Mouse (Mus musculus): Measurements from ENCODE around the gene Tex36.

Gene Tex36

DNA sequence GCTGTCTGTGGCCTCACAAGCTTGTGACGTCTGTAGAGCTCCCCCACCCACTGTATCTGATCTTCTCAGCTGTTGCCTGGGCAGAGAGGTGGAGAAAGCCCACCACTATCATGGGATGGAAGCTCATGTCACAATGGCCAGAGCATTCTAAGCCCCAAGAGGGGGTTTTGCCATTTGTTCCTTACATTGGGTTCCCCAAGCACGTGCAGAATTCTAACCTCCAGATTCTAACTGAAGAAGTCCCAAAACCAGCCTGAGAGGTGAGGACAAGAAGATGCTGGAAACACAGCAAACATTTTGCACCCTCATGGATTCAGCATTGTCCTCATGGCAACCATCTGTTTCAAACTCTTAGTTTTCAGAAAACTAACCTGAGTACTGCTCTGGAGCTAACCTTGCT lies at the start of gene Tex36:
TSS of gene Tex36 (minus strand) at position 101 of the 400 bp plus-strand sequence.
- DNase-seq: no peak

DNA sequence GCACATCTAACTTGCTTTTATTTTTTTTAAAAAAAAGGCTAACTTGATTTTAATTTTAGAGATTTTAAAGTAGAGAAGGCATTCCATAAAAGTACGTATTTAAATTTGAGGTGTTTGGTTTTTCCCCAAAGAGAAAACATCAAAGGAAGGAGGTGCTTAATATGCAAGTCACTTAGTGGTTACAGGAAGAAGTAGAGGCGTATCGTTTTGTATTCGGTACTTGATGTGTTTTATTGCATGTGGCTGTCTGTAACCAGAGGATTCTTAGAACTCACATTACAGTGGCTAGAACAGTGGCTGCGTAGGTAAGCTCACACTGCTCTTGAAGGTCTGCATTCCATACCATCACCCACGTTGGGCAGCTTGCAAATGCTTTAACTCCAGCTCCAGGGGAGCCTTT lies 43.8 kb upstream of the Tex36 start:
- no peak for DNase-seq

- no peak for DNase-seq
Observed at GRCm38 (mm10) chr7:133638821-133639220, 36.9 kb upstream of the Tex36 start.

- DNase-seq: peak; percentile 3
Observed at GRCm38 (mm10) chr7:133638306-133638705, 36.3 kb upstream of the Tex36 start.

- peak; percentile 98 for DNase-seq
Observed at GRCm38 (mm10) chr7:133637361-133638305, 35.7 kb upstream of the Tex36 start, which contains the start of gene Edrf1. Edrf1 (plus strand) TSS chr7:133637543.

- peak; percentile 94 for DNase-seq
Observed at GRCm38 (mm10) chr7:133636738-133637352, 34.9 kb upstream of the Tex36 start.

DNA sequence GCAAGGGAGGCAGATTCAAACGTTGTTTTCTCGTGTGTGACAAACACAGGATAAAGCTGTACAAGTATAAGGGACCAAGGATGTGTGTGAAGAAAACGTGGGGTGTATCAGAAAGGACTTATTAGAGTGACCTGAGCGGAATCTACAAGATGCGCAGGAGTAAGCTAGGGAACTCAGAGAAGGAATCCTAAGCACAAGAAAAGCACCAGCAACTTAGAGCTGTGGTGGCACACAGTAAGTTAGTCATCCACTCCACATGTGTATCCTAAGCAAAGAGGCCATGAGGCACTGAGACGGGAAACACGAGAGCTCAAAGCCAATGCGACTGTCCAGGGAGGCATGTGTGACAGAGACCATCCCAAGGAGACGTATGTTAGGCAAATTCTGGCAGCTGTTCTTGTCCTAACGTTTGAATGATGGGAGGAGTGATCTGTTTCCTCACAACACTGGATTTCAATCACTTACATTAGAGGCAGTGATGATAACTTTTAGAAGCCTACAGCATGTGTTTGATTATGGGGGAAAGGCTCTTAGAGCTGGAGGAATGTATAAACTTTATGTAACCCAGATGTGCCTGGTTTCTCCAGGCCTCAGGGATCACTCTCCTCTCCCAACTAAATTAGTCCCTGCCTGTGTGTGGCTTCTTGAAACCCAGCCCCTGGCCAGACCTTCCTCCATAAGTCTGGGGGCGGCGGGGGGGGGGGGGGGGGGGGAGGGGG lies 33.1 kb upstream of the Tex36 start:
- no peak for DNase-seq

- peak; percentile 68 for DNase-seq
Observed at GRCm38 (mm10) chr7:133632476-133632875, 30.5 kb upstream of the Tex36 start.

DNA sequence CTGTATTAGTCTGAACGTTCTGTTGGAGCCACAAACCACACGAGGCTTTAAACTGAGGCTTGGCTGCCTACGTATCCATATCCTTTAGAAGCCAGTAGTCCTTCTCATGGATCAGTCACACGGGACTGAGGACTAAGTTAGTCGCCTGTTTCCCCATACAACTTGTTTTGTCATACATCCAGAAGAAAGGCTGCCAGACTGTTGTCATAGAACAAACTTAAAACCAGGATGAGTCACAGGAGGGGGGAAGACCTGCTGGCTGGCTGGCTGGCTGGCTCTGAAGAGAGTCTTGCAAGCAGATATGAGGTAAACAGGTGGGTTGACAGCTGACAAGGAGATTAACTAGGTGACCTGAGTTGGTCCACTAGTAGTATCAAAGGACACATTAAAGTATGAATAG lies 28.9 kb upstream of the Tex36 start:
- DNase-seq: no peak

DNA sequence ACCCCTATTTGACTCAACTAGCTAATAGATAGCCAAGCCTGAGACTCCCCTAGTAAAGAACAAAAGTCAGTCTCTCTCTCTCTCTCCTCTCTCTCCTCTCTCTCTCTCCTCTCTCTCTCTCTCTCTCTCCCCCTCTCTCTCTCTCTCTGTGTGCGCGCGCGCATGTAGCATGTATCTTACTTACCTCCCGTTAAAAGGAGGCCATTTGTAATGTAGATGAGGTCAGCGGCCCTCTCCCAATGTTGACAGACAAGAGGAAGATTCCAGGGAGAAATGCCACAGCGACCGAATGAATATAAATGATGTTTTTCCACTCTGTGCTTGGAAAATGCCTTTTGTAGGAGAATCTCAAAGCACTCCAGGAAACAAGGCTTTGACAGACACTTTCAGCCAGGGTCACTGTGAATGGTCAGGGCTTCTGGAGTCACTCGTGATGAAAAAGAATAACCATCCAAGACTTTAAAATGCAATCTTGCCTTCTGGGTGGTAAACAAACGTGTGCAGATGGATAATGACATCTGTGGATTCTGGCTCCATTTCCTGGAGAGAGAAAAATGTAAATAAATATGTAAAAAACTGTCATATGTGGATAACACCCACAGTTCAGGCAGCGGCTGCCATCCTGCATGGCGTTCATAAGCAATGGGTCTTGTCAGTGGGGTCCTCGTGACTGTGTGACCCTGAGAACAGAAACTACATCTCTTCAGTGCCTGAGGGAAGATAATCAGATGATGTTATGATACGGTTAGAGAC lies 25.4 kb upstream of the Tex36 start:
- no peak for DNase-seq

- no peak for DNase-seq
Observed at GRCm38 (mm10) chr7:133623226-133623625, 21.3 kb upstream of the Tex36 start.

- no peak for DNase-seq
Observed at GRCm38 (mm10) chr7:133620721-133621120, 18.8 kb upstream of the Tex36 start.

DNA sequence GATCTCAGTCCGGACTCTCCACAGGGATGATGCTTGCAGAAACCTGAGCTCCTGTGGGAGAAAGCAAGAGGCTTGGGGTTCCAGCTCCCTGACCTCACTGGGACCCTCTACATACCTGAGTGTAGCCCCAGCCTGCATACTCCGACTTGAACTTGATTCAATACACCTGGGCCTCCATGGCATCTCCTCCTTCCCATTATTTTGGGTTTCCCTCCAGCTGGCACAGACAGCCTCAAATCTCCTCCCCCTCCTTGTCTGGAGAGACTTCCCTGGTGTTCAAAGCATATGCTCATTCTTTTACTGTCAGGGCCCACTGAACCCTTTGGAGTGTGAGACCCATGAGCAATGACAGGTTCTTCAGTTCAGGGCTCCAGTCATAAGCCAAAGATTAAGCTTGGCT lies 11.0 kb upstream of the Tex36 start:
- DNase-seq: no peak

DNA sequence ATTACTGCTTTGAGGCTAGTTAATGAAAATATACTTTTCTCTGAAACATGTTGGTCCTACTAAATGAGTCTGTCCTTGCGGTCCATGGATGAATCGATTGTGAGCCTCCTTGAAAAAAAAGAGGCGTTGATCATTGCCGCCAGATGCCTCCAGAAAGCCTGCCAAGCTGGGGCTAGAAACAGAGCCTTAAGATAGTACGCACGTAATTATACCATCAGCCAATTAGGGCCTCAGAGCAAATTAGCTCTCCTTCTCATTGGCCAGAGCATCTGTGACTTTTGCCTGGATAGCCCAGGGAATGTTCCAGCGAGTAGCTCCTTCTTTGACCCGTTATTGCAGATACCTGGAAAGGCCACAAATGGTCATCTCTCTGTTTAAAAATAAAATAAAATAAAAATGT lies 7.6 kb upstream of the Tex36 start:
- peak; percentile 16 for DNase-seq

GRCm38 (mm10) chr7:133608631-133609340 lies 6.8 kb upstream of the Tex36 start:
- no peak for DNase-seq

GRCm38 (mm10) chr7:133607883-133608575 lies 6.1 kb upstream of the Tex36 start:
- no peak for DNase-seq

DNA sequence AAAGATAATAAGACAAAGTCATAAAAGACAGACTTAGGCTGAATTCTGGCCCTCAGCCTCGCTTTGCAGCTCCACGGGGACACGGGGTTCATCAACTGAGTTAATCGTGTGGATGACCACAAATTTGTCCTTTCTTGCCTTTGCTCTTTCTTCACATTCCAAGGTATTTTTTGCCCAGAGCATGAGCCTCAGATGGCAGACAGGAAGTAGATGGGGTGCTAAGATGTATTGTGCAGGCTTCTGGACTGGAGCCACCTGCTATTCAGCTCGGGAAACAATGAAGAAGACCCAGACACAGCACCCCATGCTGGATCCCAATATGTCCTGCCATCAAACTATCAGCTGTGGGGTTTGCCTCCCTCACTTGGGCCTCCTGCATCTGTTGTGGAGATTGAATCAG lies 5.4 kb upstream of the Tex36 start:
- no peak for DNase-seq

- DNase-seq: no peak
Observed at GRCm38 (mm10) chr7:133604427-133605081, 2.6 kb upstream of the Tex36 start.

- DNase-seq: no peak
Observed at GRCm38 (mm10) chr7:133603156-133603555, 1.2 kb upstream of the Tex36 start.

DNA sequence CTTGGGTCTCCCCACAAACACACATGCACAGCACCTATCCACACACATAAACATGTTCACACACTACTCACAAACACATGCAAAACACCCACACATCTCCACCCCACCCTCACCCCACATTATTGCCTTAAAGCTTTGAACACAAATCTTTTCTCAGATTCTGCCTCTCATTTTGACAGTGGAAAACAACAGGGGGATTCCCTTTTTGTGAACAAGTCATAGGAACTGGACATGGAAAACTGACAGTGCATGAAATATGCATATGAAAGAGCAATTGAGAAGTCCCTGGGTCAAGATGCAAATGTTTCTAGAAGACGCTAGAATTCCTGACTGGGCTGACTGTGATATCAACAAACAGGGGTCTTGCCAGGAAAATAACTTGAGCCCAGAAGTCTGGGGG lies 1.4 kb downstream of the Tex36 start:
- DNase-seq: no peak

DNA sequence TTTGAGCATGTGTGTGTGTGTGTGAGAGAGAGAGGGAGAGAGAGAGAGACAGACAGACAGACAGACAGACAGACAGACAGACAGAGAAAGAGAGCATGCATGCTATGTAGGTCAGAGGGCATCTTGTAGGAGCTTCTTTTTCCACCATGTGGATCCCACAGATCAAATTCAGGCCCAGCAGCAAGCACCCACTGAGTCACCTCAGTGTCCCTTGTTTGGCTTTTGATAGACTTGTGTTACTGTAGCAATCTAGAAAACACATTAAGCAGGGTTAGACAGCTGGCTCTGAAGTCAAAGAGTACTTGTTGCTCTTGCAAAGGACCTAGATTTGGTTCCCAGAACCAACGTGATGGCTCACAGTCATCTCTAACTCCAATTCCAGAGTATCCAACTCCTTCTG lies 10.2 kb downstream of the Tex36 start:
- DNase-seq: no peak

Data from lung, postnatal 14 days (tissue).